In the genomic region with DNA sequence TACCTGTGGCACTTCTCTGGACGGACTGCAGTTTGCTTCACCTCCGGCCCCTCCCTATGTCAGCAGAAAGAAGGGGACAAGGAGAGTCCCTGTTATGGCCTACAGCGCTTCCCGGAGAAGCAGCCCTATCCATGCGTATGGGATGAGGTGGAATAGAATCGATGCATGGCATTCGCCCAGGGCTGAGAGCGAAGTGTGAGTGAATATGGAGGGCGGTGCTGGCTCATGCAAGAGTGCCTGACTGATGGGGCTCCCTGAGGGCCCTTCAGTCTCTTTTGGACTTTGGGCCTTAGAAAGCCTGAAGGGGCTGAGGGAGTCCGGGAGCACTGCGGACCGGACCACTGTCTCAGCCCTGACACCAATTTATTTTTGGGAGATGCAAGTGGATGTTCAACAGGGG, we compare ENCODE assay signal across 20 mouse cellular contexts.
A peak's percentile ranks its signal among the peaks of the same experiment; 100 is the strongest.
DNase-seq lines count a peak whose midpoint lies in the region; ATAC-seq and TF ChIP-seq lines count a peak whose summit lies in the region.
"Had no signal": no experiment of that assay in that cellular context is flagged by ENCODE, and none has a peak within 500 bp of the region (broad histone marks: within the 10 kb centered on the region; RNA-seq: fewer than 3 reads in every experiment).

No protein-coding gene starts in this region.

- peak; percentile 84 for DNase-seq in heart, adult 11 months
- no peak for DNase-seq in heart, postnatal 36 days
- no peak for DNase-seq in lung, embryonic 14.5 days
- DNase-seq in lung, postnatal 25 days (ENCODE audit: low spot score) = no peak
- peak; percentile 56 for DNase-seq in brain, embryonic 14.5 days (ENCODE audit: low read depth)
- DNase-seq in limb, embryonic 10.5 days (ENCODE audit: low spot score) = no peak
- DNase-seq in thymus, postnatal 4 days = no peak
- no peak for DNase-seq in natural killer cell, adult 2 months (ENCODE audit: low spot score in 2 of 2)
- DNase-seq: adrenal gland, postnatal 36 days; B cell, adult 2 months; cerebellum, adult 18-20 months; cerebellum, postnatal 36 days; kidney, postnatal 25 days; layer of hippocampus, adult 9-11 months; liver, postnatal 0 days; thymus, postnatal 14 days had no signal

- no peak overlapping the region for H3K9ac ChIP-seq in lung, embryonic 14.5 days
- H3K9ac ChIP-seq: hindbrain, embryonic 13.5 days; liver, postnatal 0 days; neural tube, embryonic 13.5 days had no signal

- ATAC-seq in lung, embryonic 14.5 days (ENCODE audit: insufficient read depth) = no peak
- ATAC-seq: inflammation-experienced regulatory T-cells, adult 6 months; liver, postnatal 0 days had no signal

- no peak overlapping the region; the same call in 1 of the 2 replicates for H3K4me2 ChIP-seq in lung, embryonic 14.5 days
- H3K4me2 ChIP-seq: hindbrain, embryonic 13.5 days; neural tube, embryonic 13.5 days had no signal

- peak overlapping the region; percentile 83 for H3K27ac ChIP-seq in lung, embryonic 14.5 days (ENCODE audit: low read depth)
- H3K27ac ChIP-seq in limb, embryonic 10.5 days = peak overlapping the region; percentile 87
- H3K27ac ChIP-seq: heart, embryonic 10.5 days; hindbrain, embryonic 13.5 days; neural tube, embryonic 13.5 days had no signal

- no peaks in the 10 kb centered on the region for H3K27me3 ChIP-seq in lung, embryonic 14.5 days (ENCODE audit: insufficient read depth, low read length)
- no peaks in the 10 kb centered on the region for H3K27me3 ChIP-seq in limb, embryonic 10.5 days (ENCODE audit: low read depth, poor library complexity, severe bottlenecking)
- H3K27me3 ChIP-seq: neural tube, embryonic 13.5 days had no signal

- peaks cover 11% of the 10 kb centered on the region; the same call in 1 of the 2 replicates for H3K4me1 ChIP-seq in lung, embryonic 14.5 days (ENCODE audit: insufficient read depth)
- H3K4me1 ChIP-seq in limb, embryonic 10.5 days = peaks cover 69% of the 10 kb centered on the region

- no peak for TF ChIP-seq POLR2A in brain, embryonic 14.5 days (IDR thresholded peaks at IDR 0.05; ENCODE audit: borderline replicate concordance, extremely low read depth, insufficient read depth, insufficient read length, poor library complexity, severe bottlenecking)

- TF ChIP-seq CTCF in lung, embryonic 14.5 days (IDR thresholded peaks at IDR 0.05; ENCODE audit: low read depth) = no peak
- no peak for TF ChIP-seq CTCF in brain, embryonic 14.5 days (IDR thresholded peaks at IDR 0.05; ENCODE audit: borderline replicate concordance, extremely low read depth, insufficient read depth, insufficient read length)

- intact Hi-C loops in heart, postnatal 36 days (cut with DNase I) = no loop called here

- no peaks in the 10 kb centered on the region for H3K9me3 ChIP-seq in lung, embryonic 14.5 days (ENCODE audit: low read depth, low read length)
- H3K9me3 ChIP-seq in limb, embryonic 10.5 days (replicated peaks) = no peaks in the 10 kb centered on the region
- H3K9me3 ChIP-seq: heart, embryonic 10.5 days; hindbrain, embryonic 13.5 days; neural tube, embryonic 13.5 days had no signal

- H3K36me3 ChIP-seq in lung, embryonic 14.5 days (ENCODE audit: insufficient read depth) = no peaks in the 10 kb centered on the region
- no peaks in the 10 kb centered on the region for H3K36me3 ChIP-seq in limb, embryonic 10.5 days
- H3K36me3 ChIP-seq: heart, embryonic 10.5 days; hindbrain, embryonic 13.5 days; neural tube, embryonic 13.5 days had no signal

- 70% methylated on average over 12 of the region's 12 CpGs for WGBS in lung, embryonic 14.5 days
- WGBS in limb, embryonic 10.5 days = 85% methylated on average over 12 of the region's 12 CpGs

- no peak overlapping the region for H3K4me3 ChIP-seq in lung, embryonic 14.5 days (ENCODE audit: low read depth, low read length)
- H3K4me3 ChIP-seq in limb, embryonic 10.5 days = peak overlapping the region; percentile 15
- H3K4me3 ChIP-seq: heart, embryonic 10.5 days; hindbrain, embryonic 13.5 days; neural tube, embryonic 13.5 days had no signal

Comparison
In these comparisons a context has a peak if more than half of its experiments do, and no peak if none do; other contexts are left out.
1. DNase-seq: peak in heart, adult 11 months (single experiment) and brain, embryonic 14.5 days (single experiment); none in heart, postnatal 36 days (0 of 2), lung, embryonic 14.5 days (single experiment), lung, postnatal 25 days (single experiment), limb, embryonic 10.5 days (single experiment), thymus, postnatal 4 days (single experiment) and natural killer cell, adult 2 months (0 of 2).